ENCODE assay signal across 28 mouse cellular contexts in genomic region chr6:34388420-34389156, GRCm38 (mm10). TPM values are rescaled to one million over a fixed set of nuclear protein-coding genes. Genes with fewer than 3 reads are reported as not detected.
DNase-seq lines count a peak whose midpoint lies in the region; ATAC-seq lines count a peak whose summit lies in the region.
"Had no signal": no experiment of that assay in that cellular context is flagged by ENCODE, and none has a peak within 500 bp of the region (broad histone marks: within the 10 kb centered on the region; RNA-seq: fewer than 3 reads in every experiment).

No protein-coding gene starts in this region.

- peaks cover 9% of the 10 kb centered on the region; the same call in 1 of the 2 replicates for H3K9me3 ChIP-seq in embryonic facial prominence, embryonic 14.5 days (ENCODE audit: control insufficient read depth, low read length)
- H3K9me3 ChIP-seq in embryonic facial prominence, embryonic 10.5 days = peaks cover 4% of the 10 kb centered on the region; the same call in 1 of the 2 replicates
- H3K9me3 ChIP-seq in midbrain, embryonic 14.5 days (ENCODE audit: control insufficient read depth, low read length) = no peaks in the 10 kb centered on the region
- H3K9me3 ChIP-seq in midbrain, embryonic 11.5 days (ENCODE audit: control insufficient read depth, low read length) = no peaks in the 10 kb centered on the region; the same call in 1 of the 2 replicates
- H3K9me3 ChIP-seq: embryonic facial prominence, embryonic 13.5 days; heart, embryonic 10.5 days; heart, embryonic 13.5 days; hindbrain, embryonic 12.5 days; hindbrain, embryonic 15.5 days had no signal

- no peaks in the 10 kb centered on the region for H3K4me1 ChIP-seq in embryonic facial prominence, embryonic 14.5 days (ENCODE audit: control insufficient read depth, insufficient read depth, low read length)
- H3K4me1 ChIP-seq in embryonic facial prominence, embryonic 10.5 days = peaks cover 17% of the 10 kb centered on the region
- 0 out of 2 replicates have a peak, but pooled peaks cover 12% of the 10 kb centered on the region for H3K4me1 ChIP-seq in midbrain, embryonic 14.5 days (ENCODE audit: control insufficient read depth, insufficient read depth, low read length)
- H3K4me1 ChIP-seq in midbrain, embryonic 11.5 days (ENCODE audit: control insufficient read depth, insufficient read depth, low read length) = peaks cover 2% of the 10 kb centered on the region; the same call in 1 of the 2 replicates

- H3K4me3 ChIP-seq in embryonic facial prominence, embryonic 14.5 days (ENCODE audit: low read depth, low read length) = no peak overlapping the region
- H3K4me3 ChIP-seq in embryonic facial prominence, embryonic 10.5 days = no peak overlapping the region
- H3K4me3 ChIP-seq in midbrain, embryonic 14.5 days (replicated peaks; ENCODE audit: low read depth, low read length) = no peak overlapping the region
- no peak overlapping the region for H3K4me3 ChIP-seq in midbrain, embryonic 11.5 days (ENCODE audit: low read depth, low read length)
- H3K4me3 ChIP-seq: embryonic facial prominence, embryonic 13.5 days; forebrain, embryonic 10.5 days; forebrain, embryonic 13.5 days; heart, adult 2 months; heart, embryonic 10.5 days; heart, embryonic 13.5 days; hindbrain, embryonic 12.5 days; hindbrain, embryonic 15.5 days had no signal

- H3K4me2 ChIP-seq in embryonic facial prominence, embryonic 14.5 days (ENCODE audit: low read depth, low read length) = no peak overlapping the region
- H3K4me2 ChIP-seq in midbrain, embryonic 14.5 days (ENCODE audit: low read length) = no peak overlapping the region
- H3K4me2 ChIP-seq in midbrain, embryonic 11.5 days = no peak overlapping the region
- H3K4me2 ChIP-seq: embryonic facial prominence, embryonic 13.5 days; forebrain, embryonic 13.5 days; heart, embryonic 13.5 days; hindbrain, embryonic 12.5 days; hindbrain, embryonic 15.5 days had no signal

- no peak overlapping the region for H3K27ac ChIP-seq in embryonic facial prominence, embryonic 14.5 days (replicated peaks; ENCODE audit: low read depth, low read length)
- H3K27ac ChIP-seq in embryonic facial prominence, embryonic 10.5 days (replicated peaks) = no peak overlapping the region
- H3K27ac ChIP-seq in midbrain, embryonic 14.5 days (replicated peaks; ENCODE audit: low read depth, low read length) = no peak overlapping the region
- no peak overlapping the region for H3K27ac ChIP-seq in midbrain, embryonic 11.5 days (ENCODE audit: low read depth, low read length)
- H3K27ac ChIP-seq: embryonic facial prominence, embryonic 13.5 days; forebrain, embryonic 10.5 days; forebrain, embryonic 13.5 days; heart, adult 2 months; heart, embryonic 10.5 days; heart, embryonic 13.5 days; hindbrain, embryonic 12.5 days; hindbrain, embryonic 15.5 days had no signal

- no peak overlapping the region for H3K9ac ChIP-seq in embryonic facial prominence, embryonic 14.5 days (ENCODE audit: low read depth, low read length)
- H3K9ac ChIP-seq in midbrain, embryonic 14.5 days (replicated peaks; ENCODE audit: low read length) = no peak overlapping the region
- no peak overlapping the region for H3K9ac ChIP-seq in midbrain, embryonic 11.5 days (ENCODE audit: low read length)
- H3K9ac ChIP-seq: embryonic facial prominence, embryonic 13.5 days; forebrain, embryonic 13.5 days; heart, embryonic 13.5 days; hindbrain, embryonic 12.5 days; hindbrain, embryonic 15.5 days had no signal

- peak; percentile 34; the same call in 1 of the 2 replicates for ATAC-seq in embryonic facial prominence, embryonic 14.5 days (ENCODE audit: low read depth)
- ATAC-seq in midbrain, embryonic 14.5 days (ENCODE audit: low FRiP score, low TSS enrichment) = no peak
- ATAC-seq in midbrain, embryonic 11.5 days (ENCODE audit: low FRiP score) = no peak
- ATAC-seq: forebrain, embryonic 13.5 days; forebrain, embryonic 16.5 days; Patski had no signal

- H3K36me3 ChIP-seq in embryonic facial prominence, embryonic 14.5 days (ENCODE audit: control insufficient read depth, insufficient read depth, low read length) = peaks cover 12% of the 10 kb centered on the region; the same call in 1 of the 2 replicates
- peaks cover 40% of the 10 kb centered on the region for H3K36me3 ChIP-seq in embryonic facial prominence, embryonic 10.5 days (replicated peaks)
- no peaks in the 10 kb centered on the region for H3K36me3 ChIP-seq in midbrain, embryonic 14.5 days (ENCODE audit: control insufficient read depth, insufficient read depth, low read length)
- H3K36me3 ChIP-seq in midbrain, embryonic 11.5 days (ENCODE audit: control insufficient read depth, insufficient read depth, low read length) = no peaks in the 10 kb centered on the region

- 74% methylated on average over 4 of the region's 4 CpGs for WGBS in embryonic facial prominence, embryonic 14.5 days
- 89% methylated on average over 4 of the region's 4 CpGs for WGBS in embryonic facial prominence, embryonic 10.5 days
- WGBS in midbrain, embryonic 14.5 days = 91% methylated on average over 4 of the region's 4 CpGs
- 81% methylated on average over 4 of the region's 4 CpGs for whole genome bisulfite sequencing in midbrain, embryonic 11.5 days

- no peaks in the 10 kb centered on the region for H3K27me3 ChIP-seq in embryonic facial prominence, embryonic 14.5 days (replicated peaks; ENCODE audit: control insufficient read depth, insufficient read depth, low read length)
- no peaks in the 10 kb centered on the region for H3K27me3 ChIP-seq in embryonic facial prominence, embryonic 10.5 days (replicated peaks; ENCODE audit: low read depth, poor library complexity, severe bottlenecking)
- no peaks in the 10 kb centered on the region; the same call in 1 of the 2 replicates for H3K27me3 ChIP-seq in midbrain, embryonic 14.5 days (ENCODE audit: control insufficient read depth, insufficient read depth, low read length)
- no peaks in the 10 kb centered on the region for H3K27me3 ChIP-seq in midbrain, embryonic 11.5 days (ENCODE audit: control insufficient read depth, insufficient read depth, low read length)
- H3K27me3 ChIP-seq: embryonic facial prominence, embryonic 13.5 days; forebrain, embryonic 13.5 days; heart, embryonic 13.5 days; hindbrain, embryonic 12.5 days; hindbrain, embryonic 15.5 days; Patski had no signal

- peak; percentile 47 for DNase-seq in embryonic facial prominence, embryonic 14.5 days (ENCODE audit: low spot score)
- DNase-seq in embryonic facial prominence, embryonic 10.5 days (ENCODE audit: low spot score) = no peak
- DNase-seq in midbrain, embryonic 14.5 days = peak; percentile 7
- no peak for DNase-seq in midbrain, embryonic 11.5 days (ENCODE audit: low spot score, missing footprints)
- peak; percentile 81 for DNase-seq in retina, postnatal 1 day
- DNase-seq in gastrocnemius, postnatal 4 days (ENCODE audit: low spot score in 2 of 2) = no peak
- no peak for DNase-seq in layer of hippocampus, adult 8-10 months (ENCODE audit: low spot score in 2 of 2)
- DNase-seq: adrenal gland, postnatal 10 days; cerebellum, adult 11 months; cerebellum, adult 2 months; cerebellum, adult 9-11 months; cerebellum, postnatal 25 days; gastrocnemius, postnatal 25 days; heart, adult 2 months; heart, postnatal 14 days; heart, postnatal 4 days had no signal

RNA-seq across cellular contexts. Expression of gene Akr1b10, which starts 4.6 kb away (rescaled TPM):
- 15.9 and 16.2 TPM in 2 replicates for polyA plus RNA-seq in embryonic facial prominence, embryonic 14.5 days (2014; fragmentation: Nextera tagmentation; extraction: Ambion mirVana)
- polyA plus RNA-seq in embryonic facial prominence, embryonic 10.5 days (2016; fragmentation: Nextera tagmentation; extraction: Ambion mirVana) = 15.4 and 17.8 TPM in 2 replicates
- 7.7 and 9.1 TPM in 2 replicates for polyA plus RNA-seq in midbrain, embryonic 14.5 days (2014; fragmentation: Nextera tagmentation; extraction: Ambion mirVana)
- polyA plus RNA-seq in midbrain, embryonic 11.5 days (2014; fragmentation: Nextera tagmentation; extraction: Ambion mirVana) = 11.7 and 14.2 TPM in 2 replicates
- 10 to 100 TPM; 34.9 to 36.5 TPM for total RNA-seq in gastrocnemius, postnatal 4 days (2021)
- total RNA-seq in layer of hippocampus, adult 8-10 months (2022) = 10 to 100 TPM; 27.6 to 30.6 (median 29.2) TPM

RNA-seq across cellular contexts. Expression of gene Akr1b7, which starts 23.5 kb away (rescaled TPM):
- polyA plus RNA-seq in embryonic facial prominence, embryonic 14.5 days (2014; fragmentation: Nextera tagmentation; extraction: Ambion mirVana) = not detected in 2 replicates
- not detected in 2 replicates for polyA plus RNA-seq in embryonic facial prominence, embryonic 10.5 days (2016; fragmentation: Nextera tagmentation; extraction: Ambion mirVana)
- polyA plus RNA-seq in midbrain, embryonic 14.5 days (2014; fragmentation: Nextera tagmentation; extraction: Ambion mirVana) = not detected in 2 replicates
- polyA plus RNA-seq in midbrain, embryonic 11.5 days (2014; fragmentation: Nextera tagmentation; extraction: Ambion mirVana) = not detected in 2 replicates
- total RNA-seq in gastrocnemius, postnatal 4 days (2021) = under 1 TPM in 1 of 2 experiments, not detected in 1; 0.49 TPM
- total RNA-seq in layer of hippocampus, adult 8-10 months (2022) = 1 to 10 TPM in 2 of 4 experiments, under 1 TPM in 1, not detected in 1; 0.50 to 1.3 (median 1.1) TPM
- total RNA-seq: common myeloid progenitor, adult 5-6 weeks; ES-E14; gastrocnemius, postnatal 25 days; granulocyte monocyte progenitor cell, adult 5-6 weeks; heart, adult 2 months; heart, postnatal 14 days; heart, postnatal 4 days had no signal
- polyA plus RNA-seq: embryonic facial prominence, embryonic 13.5 days; forebrain, embryonic 13.5 days; forebrain, embryonic 16.5 days; heart, adult 2 months; heart, embryonic 13.5 days had no signal

RNA-seq across cellular contexts. Expression of gene Akr1b8, which starts 34.7 kb away (rescaled TPM):
- 7.9 and 11.0 TPM in 2 replicates for polyA plus RNA-seq in embryonic facial prominence, embryonic 14.5 days (2014; fragmentation: Nextera tagmentation; extraction: Ambion mirVana)
- 14.1 and 15.9 TPM in 2 replicates for polyA plus RNA-seq in embryonic facial prominence, embryonic 10.5 days (2016; fragmentation: Nextera tagmentation; extraction: Ambion mirVana)
- 3.2 and 4.5 TPM in 2 replicates for polyA plus RNA-seq in midbrain, embryonic 14.5 days (2014; fragmentation: Nextera tagmentation; extraction: Ambion mirVana)
- polyA plus RNA-seq in midbrain, embryonic 11.5 days (2014; fragmentation: Nextera tagmentation; extraction: Ambion mirVana) = 23.0 and 25.5 TPM in 2 replicates
- 10 to 100 TPM in 1 of 2 experiments, 1 to 10 TPM in 1; 10.0 to 11.3 TPM for total RNA-seq in gastrocnemius, postnatal 4 days (2021)
- total RNA-seq in layer of hippocampus, adult 8-10 months (2022) = 1 to 10 TPM in 2 of 4 experiments, under 1 TPM in 2; 0.35 to 3.3 (median 1.4) TPM
- total RNA-seq: common myeloid progenitor, adult 5-6 weeks; granulocyte monocyte progenitor cell, adult 5-6 weeks had no signal

Comparison
In these comparisons a context has a peak if more than half of its experiments do, and no peak if none do; other contexts are left out.
1. DNase-seq: peak in embryonic facial prominence, embryonic 14.5 days (single experiment), midbrain, embryonic 14.5 days (single experiment) and retina, postnatal 1 day (single experiment); none in embryonic facial prominence, embryonic 10.5 days (single experiment), midbrain, embryonic 11.5 days (single experiment), gastrocnemius, postnatal 4 days (0 of 2) and layer of hippocampus, adult 8-10 months (0 of 2).